Mouse (Mus musculus): ENCODE measurements around the gene Asns.

The Asns gene

DNA sequence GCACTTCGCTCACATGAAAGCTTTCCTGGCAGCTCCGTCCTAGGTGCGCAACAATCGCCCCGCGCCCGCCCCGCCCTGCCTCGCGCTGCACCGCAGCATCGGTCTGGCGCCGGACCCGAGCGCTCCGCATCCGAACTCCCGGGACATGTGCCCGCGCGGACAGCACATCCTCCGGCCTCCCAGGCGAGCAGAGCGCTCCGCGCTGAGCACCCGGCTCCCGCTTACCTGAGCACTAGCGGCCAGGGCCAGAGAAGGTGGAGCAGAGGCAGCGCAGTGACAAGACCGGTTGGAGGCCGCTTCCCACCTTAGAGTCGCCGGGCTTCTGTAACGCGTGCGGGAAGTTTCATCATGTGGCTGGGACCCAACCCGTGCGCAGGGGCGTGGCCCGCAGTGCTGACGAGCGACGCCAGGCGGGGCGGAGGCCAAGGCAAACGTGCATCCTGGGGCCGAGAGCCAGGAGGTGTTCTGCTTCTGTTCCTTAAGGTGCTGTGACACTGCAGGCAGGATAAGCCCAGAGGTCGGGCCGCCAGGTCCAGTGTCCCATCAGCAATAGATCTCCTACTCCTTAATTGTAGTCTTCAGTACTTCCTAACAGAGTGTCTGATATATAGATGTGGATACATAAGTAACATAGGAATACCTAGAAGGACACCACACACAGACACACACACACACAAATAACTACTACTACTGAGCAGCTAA, at the start of gene Asns:
Gene Asns, minus strand, starts transcription at position 371 of the 702 bp plus-strand sequence.
- DNase-seq (ENCODE audit: low spot score): peak; percentile 77

DNA sequence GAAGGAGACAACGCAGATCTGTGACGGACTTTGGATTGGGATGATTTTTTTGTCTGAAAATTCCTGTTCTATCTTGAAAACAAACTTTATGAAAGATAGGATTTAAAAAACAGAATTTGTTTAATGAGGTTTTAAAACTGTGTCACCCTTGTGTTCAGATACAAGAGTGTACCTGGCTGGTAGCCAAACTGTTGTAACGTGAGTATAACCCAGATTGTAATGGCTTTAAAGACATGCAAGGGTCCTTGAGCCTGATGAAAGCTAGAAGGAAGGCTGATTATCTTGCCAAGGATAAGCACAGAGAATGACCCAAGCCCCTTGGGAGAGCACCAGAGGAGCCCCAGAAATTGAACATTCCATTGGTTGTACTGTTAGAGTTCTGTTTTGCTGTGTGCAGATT, 48.7 kb upstream of the Asns start:
- DNase-seq (ENCODE audit: low spot score): no peak

DNA sequence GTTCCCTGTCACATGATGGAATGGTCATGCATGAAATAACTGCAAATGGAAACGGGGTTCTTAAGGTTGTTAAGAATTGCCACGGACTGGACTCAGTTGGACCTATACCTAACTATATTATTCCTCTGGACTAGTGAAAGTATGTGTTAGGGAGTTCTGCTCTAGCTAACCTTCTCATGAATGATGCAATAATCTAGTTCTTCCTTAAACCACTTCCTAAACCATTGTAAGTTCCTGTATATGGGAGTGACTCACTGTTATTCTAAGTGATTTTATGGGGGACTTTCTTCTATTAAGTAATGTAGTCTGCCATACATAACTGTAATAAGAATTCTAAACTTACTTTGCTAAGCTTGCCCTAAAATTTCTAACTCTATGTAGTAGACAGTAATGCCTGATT, 44.8 kb upstream of the Asns start:
- no peak for DNase-seq (ENCODE audit: low spot score)

DNA sequence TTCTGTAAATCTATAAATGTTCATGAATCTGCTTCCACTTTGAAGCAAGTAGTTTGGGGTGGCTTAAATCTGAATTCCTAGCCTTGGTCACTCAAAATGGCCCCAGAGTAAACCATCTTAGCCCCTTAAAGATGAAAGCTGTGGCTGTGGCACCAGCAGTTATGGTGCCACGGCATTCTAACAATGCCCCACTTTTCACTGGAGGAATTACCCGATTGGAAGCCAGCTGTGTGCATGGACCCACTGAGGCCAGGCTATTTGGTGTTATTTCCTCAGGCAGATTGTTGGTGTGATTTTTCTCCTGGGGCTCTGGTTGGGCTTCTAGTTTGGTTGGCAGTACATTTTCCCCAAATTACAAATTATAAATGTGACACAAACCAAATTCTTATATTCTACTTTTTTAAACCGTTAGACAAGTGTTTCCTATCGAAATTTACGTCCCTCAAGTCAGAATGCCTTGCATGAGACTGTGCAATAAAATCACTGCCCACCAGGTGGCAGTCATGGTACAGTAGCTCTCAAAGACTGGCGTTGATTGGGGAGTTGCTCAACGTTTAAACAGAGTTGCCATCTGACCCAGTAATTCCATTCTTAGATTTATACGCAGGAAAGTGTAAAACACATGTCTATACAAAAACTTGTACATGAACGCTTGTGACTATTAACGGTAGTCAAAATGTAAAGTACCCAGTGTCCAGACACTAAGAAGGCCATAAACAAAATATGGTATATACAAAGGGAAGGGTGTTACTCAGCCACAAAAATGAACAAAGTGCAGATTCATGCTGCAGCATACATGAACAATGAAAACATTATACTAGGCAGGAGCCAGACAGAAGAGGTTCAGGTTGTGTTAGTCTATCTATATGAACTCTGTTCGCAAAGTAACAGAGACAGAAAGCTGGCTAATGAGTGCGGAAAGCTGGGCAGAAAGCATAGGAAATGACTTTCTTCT, 40.0 kb upstream of the Asns start:
- DNase-seq (ENCODE audit: low spot score): peak; percentile 87

DNA sequence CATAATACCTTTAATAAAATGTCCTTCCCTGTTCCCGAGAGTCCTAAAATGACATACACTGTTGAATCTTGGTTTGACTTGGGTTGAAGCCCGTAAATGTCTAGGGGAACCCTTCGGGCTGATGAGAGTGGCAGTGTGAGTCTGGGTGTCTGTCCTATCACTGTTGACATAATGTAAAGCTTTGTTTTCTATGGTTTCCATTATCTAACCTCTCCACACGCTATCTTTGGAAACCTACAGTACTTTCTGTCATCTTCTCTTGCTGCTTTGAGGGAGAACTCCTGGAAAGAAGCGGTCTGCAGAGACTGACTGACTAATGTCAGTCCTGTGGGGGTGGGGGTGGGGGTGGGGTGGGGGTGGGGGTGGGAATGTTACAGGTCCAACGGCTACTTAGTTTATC, 39.0 kb upstream of the Asns start:
- DNase-seq (ENCODE audit: low spot score): no peak

DNA sequence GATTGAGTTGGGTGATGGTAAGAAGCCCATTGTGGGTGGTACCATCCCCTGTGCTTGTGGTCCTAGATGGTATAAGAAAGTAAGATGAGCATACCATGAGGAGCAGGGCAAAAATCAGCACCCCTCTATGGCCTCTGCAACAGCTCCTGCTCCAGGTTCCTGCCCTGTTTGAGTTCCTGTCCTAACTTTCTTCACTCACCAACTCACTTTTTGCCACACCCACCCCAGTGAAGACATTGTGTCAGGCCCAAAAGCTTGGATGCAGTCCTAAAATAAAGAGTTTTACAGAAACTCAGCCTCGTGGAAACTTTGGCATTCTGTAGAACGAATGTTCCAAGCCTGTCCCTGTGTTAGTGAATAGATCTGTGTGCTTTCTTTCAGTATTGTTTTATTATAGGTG, 36.1 kb upstream of the Asns start:
- DNase-seq (ENCODE audit: low spot score): no peak

DNA sequence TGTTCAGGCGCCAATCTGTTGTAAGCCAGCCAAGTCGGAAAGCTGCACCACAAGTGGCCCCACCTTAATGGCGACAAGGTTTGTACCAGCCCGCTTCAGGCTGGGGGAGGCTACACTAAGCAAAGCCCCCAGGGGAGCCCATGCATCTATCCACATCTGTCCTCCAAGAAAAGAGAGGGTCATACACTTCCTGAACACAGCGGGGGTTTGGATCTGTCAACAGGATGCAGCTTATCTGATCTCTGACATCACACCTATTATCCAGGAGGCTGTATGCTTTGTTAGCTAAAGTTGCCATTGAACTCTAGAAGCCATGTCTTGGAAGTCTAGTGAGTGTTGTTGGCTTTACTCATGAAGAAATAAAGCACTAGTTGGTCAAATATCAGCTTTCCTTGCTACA, 35.2 kb upstream of the Asns start:
- DNase-seq (ENCODE audit: low spot score): no peak

DNA sequence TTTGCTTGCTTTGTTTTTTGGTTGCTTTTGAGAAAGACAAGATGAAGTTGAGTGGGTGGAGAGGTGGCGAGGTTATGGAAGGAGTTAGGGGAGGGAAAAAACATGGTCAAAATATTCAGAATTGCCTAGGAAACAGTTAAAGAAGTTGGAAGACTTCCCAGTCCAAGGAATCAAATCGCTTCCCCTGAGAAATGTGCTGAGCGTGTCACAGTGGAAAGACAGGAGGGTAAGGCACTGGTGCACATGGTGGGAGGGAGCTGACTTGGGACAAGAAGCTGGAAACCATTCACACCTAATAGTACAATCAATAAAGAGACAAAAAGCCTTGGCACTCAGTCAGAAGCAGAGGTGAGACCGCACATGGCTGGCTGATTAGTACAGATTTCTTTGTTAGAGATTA, 23.2 kb upstream of the Asns start:
- no peak for DNase-seq (ENCODE audit: low spot score)

DNA sequence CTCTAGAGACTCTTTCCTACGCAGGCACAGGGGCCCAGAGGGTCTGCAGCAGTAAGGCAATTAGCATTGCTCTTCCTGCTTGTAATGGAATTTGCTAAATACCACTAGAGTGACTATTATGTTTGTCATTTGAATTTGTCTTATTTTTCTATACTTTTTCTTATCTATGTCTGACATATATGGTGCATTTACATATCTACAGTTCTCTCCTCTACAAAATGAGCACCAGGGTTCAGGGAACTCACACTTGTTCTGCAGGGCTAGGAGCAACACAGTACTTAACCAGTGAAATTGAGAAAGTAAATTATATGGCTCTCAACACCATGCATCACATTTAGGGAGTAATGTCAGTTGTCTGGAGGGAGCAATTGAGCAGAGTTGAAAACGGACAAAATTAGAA, 21.2 kb upstream of the Asns start:
- DNase-seq (ENCODE audit: low spot score): no peak

DNA sequence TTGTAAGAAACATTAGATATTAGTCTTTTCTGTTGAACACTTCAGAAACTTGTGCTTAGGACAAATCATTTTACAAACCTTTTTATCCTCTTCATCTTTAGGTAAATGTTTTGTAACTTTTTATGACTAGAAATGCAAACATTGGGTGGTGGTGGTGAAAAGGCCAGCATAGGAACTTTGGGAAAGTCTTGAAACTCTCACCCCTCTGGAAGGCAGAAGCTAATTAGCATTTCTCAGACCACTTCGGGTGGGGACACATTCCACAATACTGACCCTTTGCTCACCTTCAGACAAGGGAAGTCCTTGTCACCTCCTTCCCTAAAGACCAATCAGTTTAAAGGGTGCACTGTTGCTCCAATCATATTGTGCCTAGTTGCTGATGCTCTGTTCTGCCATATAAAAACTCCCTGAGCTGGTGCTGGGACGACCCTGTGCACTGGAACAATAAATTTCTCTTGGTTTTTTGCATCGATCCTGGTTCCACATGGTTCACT, 18.8 kb upstream of the Asns start:
- DNase-seq (ENCODE audit: low spot score): no peak

DNA sequence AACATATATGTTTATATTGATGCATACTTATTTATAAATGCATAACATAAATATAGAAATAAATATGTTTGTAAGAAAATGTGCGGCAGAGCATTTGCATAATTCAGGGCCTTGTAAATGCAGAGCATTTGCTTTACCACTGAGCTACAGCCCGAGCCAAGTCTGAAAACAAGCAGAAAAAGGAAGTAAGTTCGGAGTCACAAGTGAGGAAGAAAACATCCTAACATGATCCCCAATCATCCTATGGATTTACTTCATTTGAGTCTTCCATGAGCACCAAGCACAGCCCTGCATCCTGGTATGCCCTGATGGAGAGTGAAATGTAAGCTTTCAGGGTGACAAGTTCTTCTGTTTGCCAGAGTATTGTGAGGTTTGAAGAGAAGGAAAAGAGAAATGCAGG, 15.2 kb upstream of the Asns start:
- no peak for DNase-seq (ENCODE audit: low spot score)

DNA sequence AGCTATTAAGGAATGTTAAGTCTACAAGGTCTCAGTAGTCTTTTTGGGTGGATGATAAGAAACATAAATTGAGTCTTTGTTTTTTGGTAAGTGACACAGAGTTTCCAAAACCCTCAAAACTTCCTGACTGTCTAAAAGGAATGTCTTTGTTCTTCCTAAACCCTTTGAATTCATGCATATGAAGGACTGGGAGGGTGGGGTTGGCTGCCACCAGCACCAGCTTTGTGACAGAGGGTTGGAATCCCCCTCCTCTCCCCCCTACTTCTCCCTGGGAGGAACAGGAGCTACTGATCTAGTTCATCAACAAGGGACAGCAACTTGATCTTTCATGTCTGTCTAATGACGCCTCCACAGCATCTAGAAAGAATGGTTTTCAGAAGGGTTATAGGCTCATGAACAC, 13.7 kb upstream of the Asns start:
- DNase-seq (ENCODE audit: low spot score): no peak

DNA sequence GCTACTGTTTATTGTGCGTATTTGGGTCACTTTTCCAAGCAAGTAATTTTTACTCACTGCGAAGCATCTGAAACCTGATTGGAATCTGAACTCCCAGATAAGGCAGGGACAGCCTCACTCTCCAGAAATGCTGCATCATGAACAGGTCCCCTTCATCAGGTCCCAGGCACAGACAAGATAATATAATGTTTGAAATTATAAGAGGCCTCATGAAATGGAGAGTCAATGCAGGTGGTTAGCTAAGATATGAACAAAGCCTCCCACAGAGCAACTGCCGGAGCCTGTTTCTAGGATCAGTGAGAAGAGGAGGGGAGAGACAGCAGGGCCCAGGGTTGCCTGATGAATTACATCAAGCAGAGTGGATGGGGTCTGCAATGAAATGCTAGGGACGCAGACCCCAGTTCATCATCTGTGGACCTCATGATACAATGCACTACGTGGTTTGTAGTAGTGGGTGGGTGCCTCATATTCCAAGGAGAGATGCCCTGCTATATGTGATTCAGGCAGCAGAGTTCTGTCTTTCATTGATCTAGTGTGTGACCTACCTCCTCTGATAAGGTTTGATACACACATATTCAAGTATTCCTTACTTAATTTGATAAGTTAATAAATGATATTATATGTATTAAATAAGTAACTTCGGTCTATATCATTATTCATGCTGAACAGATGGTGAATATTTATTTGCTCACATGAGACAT, 5.1 kb upstream of the Asns start:
- no peak for DNase-seq (ENCODE audit: low spot score)

DNA sequence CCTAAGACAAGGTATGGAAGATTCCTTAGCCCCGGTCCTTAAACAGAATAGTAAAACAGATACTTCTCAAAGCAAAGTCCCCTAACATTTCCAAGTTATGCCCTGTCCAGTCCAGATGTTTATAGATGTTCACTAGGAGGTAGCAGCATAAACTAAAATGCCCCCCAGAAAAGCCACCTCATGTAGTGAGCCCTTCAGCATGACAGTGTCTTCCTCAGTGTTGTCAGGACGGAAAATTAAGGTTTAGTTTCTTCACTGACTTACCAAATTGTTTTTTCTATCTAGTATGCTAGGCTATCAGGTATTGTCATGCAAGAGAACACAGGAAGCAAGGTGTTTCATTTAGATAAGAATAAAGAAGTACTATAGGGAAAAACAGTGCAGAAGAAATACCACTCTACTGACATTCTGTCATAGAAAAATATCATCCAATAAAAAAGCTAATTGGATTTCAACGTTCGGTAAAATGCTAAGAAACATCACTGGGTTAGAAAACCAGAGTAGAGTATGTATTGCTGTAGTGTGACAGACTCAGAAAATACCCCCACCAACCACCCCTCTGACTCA, 4.1 kb upstream of the Asns start:
- no peak for DNase-seq (ENCODE audit: low spot score)

DNA sequence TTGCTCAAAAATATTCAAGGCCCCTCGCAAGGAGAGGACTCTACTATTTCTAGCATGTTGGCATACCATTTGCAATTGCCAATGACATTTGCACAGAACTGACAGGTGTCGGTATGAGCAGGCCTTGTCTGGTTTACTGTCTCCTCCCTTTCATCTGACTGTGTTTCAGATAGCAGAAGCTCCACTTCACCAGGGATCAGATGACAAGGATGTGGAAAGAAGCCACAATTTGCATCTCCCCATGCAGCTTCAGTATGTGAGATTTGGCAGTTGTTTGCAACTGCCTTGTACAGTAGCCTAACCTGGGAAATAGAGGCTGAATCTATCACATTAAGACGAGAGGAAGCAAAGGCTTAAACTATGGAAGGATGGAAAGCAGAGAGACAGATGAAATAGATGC, 3.6 kb upstream of the Asns start:
- DNase-seq (ENCODE audit: low spot score): no peak

DNA sequence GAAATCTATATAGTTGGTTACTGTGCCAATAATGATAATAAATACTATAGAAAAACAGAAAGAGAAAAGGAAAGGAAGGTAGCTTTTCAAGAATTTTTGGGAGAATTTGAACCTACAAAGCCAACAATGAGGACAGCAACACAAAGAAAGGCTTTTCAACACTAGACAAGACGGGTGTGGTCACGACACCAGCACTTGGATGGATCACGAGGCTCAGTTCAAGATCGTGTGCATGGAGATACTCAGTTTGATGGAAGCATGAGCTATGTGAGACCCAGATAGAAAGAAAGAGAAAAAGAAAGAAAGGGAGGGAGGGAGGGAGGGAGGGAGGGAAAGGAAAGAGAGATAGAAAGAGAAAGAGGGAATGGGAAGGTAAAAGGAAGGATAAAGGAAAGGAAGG, 2.8 kb upstream of the Asns start:
- DNase-seq (ENCODE audit: low spot score): no peak

DNA sequence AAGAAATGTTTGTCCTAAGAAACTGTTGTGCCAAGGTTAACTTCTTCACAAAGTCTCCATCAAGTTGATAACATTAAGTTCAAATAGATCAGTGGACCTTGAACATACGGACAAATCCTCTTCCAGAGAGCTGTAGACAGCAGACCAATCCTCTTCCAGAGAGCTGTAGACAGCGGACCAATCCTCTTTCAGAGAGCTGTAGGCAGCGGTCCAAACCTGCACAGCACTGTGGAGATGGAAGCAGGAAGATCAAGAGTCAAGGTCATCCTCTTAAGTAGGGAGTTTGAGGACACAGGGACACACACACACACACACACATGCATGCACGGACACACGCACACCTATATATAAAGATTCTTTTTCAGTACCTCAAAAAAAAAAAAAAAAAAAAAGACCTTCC, 612 bp upstream of the Asns start:
- no peak for DNase-seq (ENCODE audit: low spot score)

DNA sequence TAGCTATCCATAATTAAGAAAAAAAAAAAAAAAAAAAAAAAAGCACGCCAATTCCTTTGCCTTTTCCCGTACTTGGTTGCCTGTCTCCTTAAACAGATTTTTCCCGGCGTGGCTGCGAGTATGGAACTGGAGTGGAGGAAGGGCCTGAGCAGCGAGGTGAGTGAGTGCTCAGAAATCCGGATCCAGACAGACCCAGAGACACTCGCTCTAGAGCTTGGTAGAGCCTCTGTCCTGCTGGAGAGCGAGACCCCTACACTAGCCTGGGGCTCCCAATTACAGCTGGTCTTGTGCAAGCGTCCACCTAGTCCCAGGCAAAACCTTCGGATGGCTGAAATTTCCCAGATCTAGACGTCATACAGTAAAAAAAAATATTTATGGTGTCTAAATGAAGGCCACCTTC, 603 bp downstream of the Asns start:
- no peak for DNase-seq (ENCODE audit: low spot score)

DNA sequence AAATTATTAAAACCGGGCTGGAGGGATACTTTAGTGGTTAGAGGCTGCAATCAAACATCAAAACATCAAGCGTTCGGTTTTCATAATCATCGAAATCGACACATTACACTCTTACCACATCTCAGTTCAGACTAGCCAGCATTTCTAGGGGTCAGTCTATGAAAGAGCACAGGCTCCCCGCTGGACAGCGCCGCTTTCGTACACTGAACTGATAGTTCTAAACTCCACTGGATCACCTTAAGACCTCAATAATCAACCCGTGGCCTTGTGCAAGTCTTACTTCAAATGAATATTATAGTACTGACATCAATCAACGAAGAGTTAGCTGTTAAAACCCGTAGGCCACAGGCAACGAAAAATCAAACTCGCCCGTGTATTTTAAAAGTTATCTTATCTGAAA, 1.0 kb downstream of the Asns start:
- DNase-seq (ENCODE audit: low spot score): no peak

DNA sequence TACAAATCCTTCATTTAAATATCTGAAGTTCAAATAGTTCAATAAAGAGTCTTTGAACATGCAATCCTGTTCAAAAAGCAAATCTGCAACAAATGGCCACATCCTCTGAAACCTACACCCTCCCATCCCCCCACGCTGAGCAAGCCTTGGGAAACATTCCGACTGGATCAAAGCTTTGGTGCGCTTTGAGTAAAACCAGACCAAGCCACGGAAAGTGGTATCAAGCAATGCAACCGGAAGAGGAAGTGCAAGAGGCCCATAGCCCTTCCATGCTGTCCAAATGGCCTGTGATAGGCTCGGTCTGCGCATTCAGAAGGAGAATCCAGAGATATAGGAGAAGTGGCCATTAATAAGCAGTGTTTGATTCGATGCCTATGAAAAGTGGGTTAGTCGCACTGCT, 2.6 kb downstream of the Asns start:
- no peak for DNase-seq (ENCODE audit: low spot score)

DNA sequence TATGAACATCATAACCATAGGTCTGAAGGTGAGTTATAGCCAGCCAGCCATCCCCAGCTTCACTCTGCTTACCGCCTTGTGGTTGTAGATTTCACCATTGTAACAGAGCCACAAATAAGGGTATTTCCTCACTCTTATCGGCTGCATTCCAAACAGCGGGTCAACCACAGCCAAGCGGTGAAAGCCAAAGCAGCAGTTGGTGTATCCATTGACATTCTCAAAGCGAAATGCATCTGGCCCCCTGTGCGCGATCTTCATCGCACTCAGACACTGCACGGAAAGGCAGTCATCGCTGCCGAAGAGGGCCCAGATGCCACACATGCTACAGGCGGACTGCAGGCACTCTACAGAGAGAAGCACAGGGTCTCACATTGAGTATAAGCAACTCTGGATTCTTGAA, 3.9 kb downstream of the Asns start:
- DNase-seq (ENCODE audit: low spot score): no peak

DNA sequence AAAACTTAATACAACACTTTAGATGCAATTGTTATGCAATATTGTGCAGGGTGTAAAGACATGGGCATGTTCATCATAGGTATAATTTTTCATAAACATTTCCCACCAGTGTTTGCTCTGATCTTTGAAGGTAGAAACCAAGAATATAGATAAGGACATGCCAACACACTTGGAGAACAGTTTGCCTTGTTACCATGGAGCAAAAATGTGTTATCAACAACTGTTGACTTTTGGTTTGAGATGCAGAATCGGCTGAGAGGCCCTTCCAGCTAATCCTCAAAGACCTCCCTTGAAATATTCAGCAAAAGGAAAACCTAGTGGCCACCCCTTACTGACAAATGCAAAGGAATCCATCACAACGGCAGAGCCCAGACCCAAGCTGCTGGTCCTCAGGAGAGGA, 7.0 kb downstream of the Asns start:
- DNase-seq (ENCODE audit: low spot score): no peak

Data from lung, postnatal 25 days (tissue).